Mouse (Mus musculus): ENCODE results near the gene Tigd3.

Tigd3 gene

GRCm38 (mm10) chr19:5894002-5894678, at the start of gene Tigd3:
Tigd3 (minus strand) TSS chr19:5894149.
- peak; percentile 91 for DNase-seq (ENCODE audit: low spot score)

GRCm38 (mm10) chr19:5943404-5943803, 49.5 kb upstream of the Tigd3 start:
- no peak for DNase-seq (ENCODE audit: low spot score)

- DNase-seq (ENCODE audit: low spot score), result no peak
Observed at GRCm38 (mm10) chr19:5942581-5942980, 48.6 kb upstream of the Tigd3 start.

- no peak for DNase-seq (ENCODE audit: low spot score)
Observed at GRCm38 (mm10) chr19:5940656-5941055, 46.7 kb upstream of the Tigd3 start.

GRCm38 (mm10) chr19:5940173-5940572, 46.2 kb upstream of the Tigd3 start:
- peak; percentile 66 for DNase-seq (ENCODE audit: low spot score)

GRCm38 (mm10) chr19:5939715-5940114, 45.8 kb upstream of the Tigd3 start:
- DNase-seq (ENCODE audit: low spot score), result no peak

GRCm38 (mm10) chr19:5938516-5938915, 44.6 kb upstream of the Tigd3 start:
- no peak for DNase-seq (ENCODE audit: low spot score)

- DNase-seq (ENCODE audit: low spot score), result no peak
Observed at GRCm38 (mm10) chr19:5937836-5938406, 44.0 kb upstream of the Tigd3 start.

GRCm38 (mm10) chr19:5937095-5937835, 43.3 kb upstream of the Tigd3 start:
- DNase-seq (ENCODE audit: low spot score), result no peak

GRCm38 (mm10) chr19:5935691-5936090, 41.7 kb upstream of the Tigd3 start:
- no peak for DNase-seq (ENCODE audit: low spot score)

GRCm38 (mm10) chr19:5935266-5935665, 41.3 kb upstream of the Tigd3 start:
- peak; percentile 46 for DNase-seq (ENCODE audit: low spot score)

GRCm38 (mm10) chr19:5929634-5930596, 36.0 kb upstream of the Tigd3 start:
- peak; percentile 58 for DNase-seq (ENCODE audit: low spot score)

GRCm38 (mm10) chr19:5928546-5928945, 34.6 kb upstream of the Tigd3 start:
- no peak for DNase-seq (ENCODE audit: low spot score)

GRCm38 (mm10) chr19:5928104-5928503, 34.2 kb upstream of the Tigd3 start:
- DNase-seq (ENCODE audit: low spot score), result no peak

GRCm38 (mm10) chr19:5927532-5927931, 33.6 kb upstream of the Tigd3 start:
- no peak for DNase-seq (ENCODE audit: low spot score)

GRCm38 (mm10) chr19:5927026-5927425, 33.1 kb upstream of the Tigd3 start:
- no peak for DNase-seq (ENCODE audit: low spot score)

GRCm38 (mm10) chr19:5925311-5925855, 31.4 kb upstream of the Tigd3 start:
- no peak for DNase-seq (ENCODE audit: low spot score)

GRCm38 (mm10) chr19:5924713-5925093, 30.8 kb upstream of the Tigd3 start, which contains the start of gene Cdc42ep2:
Cdc42ep2 (minus strand) TSS chr19:5924816.
- peak; percentile 94 for DNase-seq (ENCODE audit: low spot score)

GRCm38 (mm10) chr19:5923990-5924712, 30.2 kb upstream of the Tigd3 start:
- peak; percentile 86 for DNase-seq (ENCODE audit: low spot score)

- DNase-seq (ENCODE audit: low spot score), result no peak
Observed at GRCm38 (mm10) chr19:5922963-5923362, 29.0 kb upstream of the Tigd3 start.
